Mouse (Mus musculus) ES-E14 (cell line): ENCODE data around the gene Pde4d. TPM values are rescaled to one million over a fixed set of nuclear protein-coding genes. Genes with fewer than 3 reads are reported as not detected.
A peak's percentile ranks its signal among the peaks of the same experiment; 100 is the strongest.

ENCODE experiments used
- DNase-seq: peaks from one replicate; pipeline ENCODE4 v3.0.0-alpha.2; 2013; ENCODE audit warnings: low read depth, low spot score
- H3K27ac ChIP-seq: 2 replicates; pipeline ENCODE4 v1.5.1; 2012; ENCODE audit warnings: low read depth, mild to moderate bottlenecking, low read length, moderate library complexity, mixed read lengths; ENCODE audit not compliant: poor library complexity, insufficient read depth, severe bottlenecking
- H3K36me3 ChIP-seq: 2 replicates; pipeline ENCODE4 v1.6.1; 2012; ENCODE audit warnings: mild to moderate bottlenecking, low read length, moderate library complexity, mixed read lengths; ENCODE audit not compliant: control insufficient read depth, poor library complexity, insufficient read depth, severe bottlenecking
- H3K4me1 ChIP-seq, 2 experiments: fragments of 150-350 bp in 1 of 2; sonication (generic) in 1 of 2; 2 replicates each; pipeline ENCODE4 v1.6.1; 2012; ENCODE audit warnings: low read length in 2 of 2, mild to moderate bottlenecking in 1 of 2, mixed read lengths in 1 of 2; ENCODE audit not compliant: control insufficient read depth in 2 of 2, insufficient read depth in 2 of 2, poor library complexity in 1 of 2
- H3K4me3 ChIP-seq, 2 experiments: fragments of 150-350 bp in 1 of 2; sonication (generic) in 1 of 2; 2 replicates each; pipeline ENCODE4 v1.5.1; 2012; ENCODE audit warnings: low read length in 2 of 2, low read depth in 1 of 2, mild to moderate bottlenecking in 1 of 2, mixed read lengths in 1 of 2; ENCODE audit not compliant: insufficient read depth in 1 of 2, poor library complexity in 1 of 2, severe bottlenecking in 1 of 2
- H3K9ac ChIP-seq: 2 replicates; pipeline ENCODE4 v1.6.1; 2012; ENCODE audit warnings: low read depth, mild to moderate bottlenecking, low read length, mixed read lengths; ENCODE audit not compliant: poor library complexity, insufficient read depth, severe bottlenecking
- H3K9me3 ChIP-seq: fragments of 150-350 bp; sonication (generic); 2 replicates; pipeline ENCODE4 v1.6.1; 2012; ENCODE audit warnings: low read depth, mild to moderate bottlenecking, low read length; ENCODE audit not compliant: control insufficient read depth, insufficient read depth
- CHD2 ChIP-seq: IDR thresholded peaks from 2 replicates; pipeline ENCODE4 v1.6.1; 2014; ENCODE audit warnings: mild to moderate bottlenecking, low read depth, low read length, inconsistent platforms
- HCFC1 ChIP-seq: IDR thresholded peaks from 2 replicates; pipeline ENCODE4 v1.6.1; 2012; ENCODE audit warnings: low read length, inconsistent platforms, borderline replicate concordance; ENCODE audit not compliant: insufficient read depth
- MAFK ChIP-seq: IDR thresholded peaks from 2 replicates; pipeline ENCODE4 v1.6.1; 2014; ENCODE audit warnings: mild to moderate bottlenecking, low read depth, low read length, inconsistent platforms; ENCODE audit not compliant: insufficient read depth
- ZC3H11A ChIP-seq: IDR thresholded peaks from 2 replicates; pipeline ENCODE4 v1.6.1; 2012; ENCODE audit warnings: low read depth, mild to moderate bottlenecking, inconsistent platforms, low read length, borderline replicate concordance
- ZNF384 ChIP-seq: IDR thresholded peaks from 2 replicates; pipeline ENCODE4 v1.6.1; 2012; ENCODE audit warnings: low read depth, low read length, inconsistent platforms
- in situ Hi-C, 2 experiments: fragments of 600-800 bp; cut with MboI; formaldehyde crosslinking; loops; one replicate each; pipeline ENCODE4 v1.15.1; 2025; ENCODE audit warnings: low sequenced_read_pairs in 2 of 2, inconsistent platforms in 1 of 2; ENCODE audit not compliant: unreplicated experiment in 2 of 2
- total RNA-seq: library from RNA; depleted of rRNA; stranded (reverse); fragments of 300-350 nt; gene quantifications from 2 replicates; pipeline ENCODE4 v1.2.3, GENCODE M21; 2012

Gene Pde4d
- total RNA-seq, 1 experiment, result 10.4 TPM

- in situ Hi-C loops, result loop anchor here (5.0 to 25.0 kb wide), 4 partner anchors 303 to 528 kb away; no protein-coding TSS in a partner anchor
- no peaks in the 10 kb centered on the region for H3K36me3 ChIP-seq
- no peak overlapping the region for H3K9ac ChIP-seq
- TF ChIP-seq HCFC1 (no peak), MAFK (no peak), ZC3H11A (no peak)
- no peak for DNase-seq
- no peak overlapping the region for H3K27ac ChIP-seq
- no peak overlapping the region for H3K4me3 ChIP-seq
- H3K4me1 ChIP-seq, result peaks cover 6 to 10% of the 10 kb centered on the region in 2 experiments
- H3K9me3 ChIP-seq, result no peaks in the 10 kb centered on the region
Measured at GRCm38 (mm10) chr13:109233911-109234613, 784.3 kb downstream of the Pde4d start.

DNA sequence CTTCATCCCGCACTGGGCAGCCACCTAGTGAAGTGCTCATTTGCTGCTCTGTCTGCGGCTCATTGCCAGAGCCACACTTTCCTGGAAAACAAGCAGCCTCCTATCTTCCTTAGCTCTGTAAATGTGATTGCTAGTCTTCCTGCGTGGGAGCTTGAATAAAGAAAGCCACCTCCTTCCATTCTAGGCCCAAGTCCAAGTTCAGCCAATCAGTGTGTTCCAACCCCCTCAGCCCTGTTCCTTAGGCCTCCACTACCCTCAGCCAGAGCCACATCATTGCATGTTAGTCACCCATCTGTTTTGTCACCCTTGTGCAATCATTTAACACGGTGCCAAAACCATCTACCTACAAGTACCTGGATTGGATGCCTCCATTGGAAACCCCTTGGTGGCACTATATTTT, 786.3 kb downstream of the Pde4d start:
- Histone ChIP-seq H3K9me3 (no peaks in the 10 kb centered on the region), H3K4me1 (peaks cover 8 to 16% of the 10 kb centered on the region in 2 experiments; a peak in 3 of 4 replicates), H3K27ac (no peak overlapping the region), H3K9ac (no peak overlapping the region), H3K36me3 (no peaks in the 10 kb centered on the region), H3K4me3 (no peak overlapping the region)
- in situ Hi-C loops, result loop anchor here (10.0 to 25.0 kb wide), 3 partner anchors 301 to 526 kb away; no protein-coding TSS in a partner anchor
- no peak for TF ChIP-seq ZNF384
- no peak for TF ChIP-seq HCFC1
- no peak for TF ChIP-seq MAFK
- TF ChIP-seq CHD2, result no peak
- TF ChIP-seq ZC3H11A, result no peak
- DNase-seq, result no peak

DNA sequence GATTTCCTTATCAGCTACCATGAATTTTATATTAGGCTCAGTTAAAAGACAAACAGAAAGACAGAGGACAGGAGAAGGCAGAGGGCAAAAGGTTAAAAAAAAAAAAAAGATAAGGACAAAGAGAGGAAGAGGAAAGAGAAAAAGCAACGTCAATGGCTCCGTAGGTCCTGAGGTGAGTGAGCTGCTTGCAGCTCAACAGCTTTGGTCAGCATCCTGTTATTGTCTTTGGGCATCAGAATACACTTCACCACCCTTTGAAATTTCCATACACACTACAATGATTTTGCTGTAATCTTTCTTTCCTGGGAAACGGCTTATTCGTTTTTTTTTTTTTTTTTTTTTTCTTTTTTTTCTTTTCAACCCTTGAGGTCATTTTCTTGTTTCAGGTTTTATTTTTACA, 788.9 kb downstream of the Pde4d start:
- H3K4me1 ChIP-seq, result peaks cover 8 to 11% of the 10 kb centered on the region in 2 experiments; a peak in 3 of 4 replicates
- in situ Hi-C loops, result loop anchor here (10.0 to 25.0 kb wide), 3 partner anchors 299 to 524 kb away; no protein-coding TSS in a partner anchor

DNA sequence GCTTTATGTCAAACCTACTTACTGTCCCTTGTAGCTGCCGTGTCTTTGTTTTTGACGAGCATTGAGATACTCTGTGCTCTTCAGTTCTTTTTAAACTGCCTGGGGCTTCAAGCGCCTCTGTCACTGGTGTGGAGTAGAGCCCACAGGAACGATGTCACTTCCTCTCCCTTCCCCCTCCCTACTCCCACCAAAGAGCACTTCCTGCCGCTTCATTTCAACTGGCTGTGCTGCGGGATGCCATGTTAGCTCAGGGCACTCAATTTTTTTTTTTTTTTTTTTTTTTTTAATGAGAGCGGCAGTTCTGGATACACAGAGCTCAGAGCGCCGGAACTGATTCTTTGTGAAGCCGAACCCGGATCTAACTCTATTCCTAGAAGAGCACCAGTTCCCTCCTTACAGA, 789.5 kb downstream of the Pde4d start:
- no peak for TF ChIP-seq HCFC1
- peak; percentile 88 for TF ChIP-seq ZNF384
- Histone ChIP-seq H3K36me3 (no peaks in the 10 kb centered on the region), H3K27ac (no peak overlapping the region), H3K4me1 (peaks cover 6 to 9% of the 10 kb centered on the region in 2 experiments; a peak in 3 of 4 replicates), H3K9me3 (no peaks in the 10 kb centered on the region), H3K4me3 (peak overlapping the region in 1 of 2 experiments; percentile 38; a peak in 1 of 4 replicates), H3K9ac (no peak overlapping the region)
- in situ Hi-C loops, result loop anchor here (10.0 to 25.0 kb wide), 3 partner anchors 298 to 523 kb away; no protein-coding TSS in a partner anchor
- no peak for DNase-seq

More for the DNA sequence above, 788.9 kb downstream of the Pde4d start:
- H3K9ac ChIP-seq, result no peak overlapping the region
- H3K4me3 ChIP-seq, result no peak overlapping the region
- H3K27ac ChIP-seq, result no peak overlapping the region
- TF ChIP-seq ZC3H11A (no peak), ZNF384 (0 out of 2 replicates have a peak, but pooled peaks have one; percentile 25)
- no peak for DNase-seq
- no peaks in the 10 kb centered on the region for H3K36me3 ChIP-seq
- H3K9me3 ChIP-seq, result no peaks in the 10 kb centered on the region
